Mouse (Mus musculus) myocyte (in vitro differentiated cells): Measurements from ENCODE around the gene Unc93a2. TPM values are rescaled to one million over a fixed set of nuclear protein-coding genes. Genes with fewer than 3 reads are reported as not detected.
"Not testable (repeated sequence)": the region's sequence is repeated elsewhere in the genome, so short reads cannot be mapped to it uniquely, and the experiment has no call there.

ENCODE experiments used
- H3K27me3 ChIP-seq: one replicate; pipeline ENCODE4 v1.6.1; 2011; ENCODE audit not compliant: control insufficient read depth, insufficient read depth, insufficient read length
- H3K36me3 ChIP-seq: one replicate; pipeline ENCODE4 v1.6.1; 2011; ENCODE audit not compliant: control insufficient read depth, insufficient read depth
- H3K4me2 ChIP-seq: one replicate; pipeline ENCODE4 v1.6.1; 2011; ENCODE audit warnings: low read depth, control low read depth
- H3K4me3 ChIP-seq: one replicate; pipeline ENCODE4 v1.5.1; 2011; ENCODE audit warnings: mild to moderate bottlenecking, control low read depth, moderate library complexity
- H3K79me2 ChIP-seq: one replicate; pipeline ENCODE4 v1.6.1; 2011; ENCODE audit not compliant: control insufficient read depth, insufficient read depth
- H3ac ChIP-seq: one replicate; pipeline ENCODE4 v1.6.1; 2011; ENCODE audit not compliant: control insufficient read depth, insufficient read length
- polyA plus RNA-seq: library from polyadenylated mRNA; unstranded; fragments of >200 nt; fragmentation: generic; extraction: Trizol; gene quantifications from one replicate; pipeline ENCODE4 v1.2.1, GENCODE M21; 2012; ENCODE audit warnings: missing spikeins

Gene Unc93a2
- polyA plus RNA-seq, 1 experiment: not detected

- H3ac ChIP-seq, H3K36me3 ChIP-seq, H3K4me2 ChIP-seq, H3K4me3 ChIP-seq, H3K79me2 ChIP-seq, H3K27me3 ChIP-seq: not testable (repeated sequence)
Observed at GRCm38 (mm10) chr17:7389898-7390297, 4.6 kb upstream of the Unc93a2 start.

- H3K36me3 ChIP-seq, H3K79me2 ChIP-seq, H3ac ChIP-seq, H3K4me2 ChIP-seq, H3K4me3 ChIP-seq, H3K27me3 ChIP-seq: not testable (repeated sequence)
Observed at GRCm38 (mm10) chr17:7388958-7389356, 3.7 kb upstream of the Unc93a2 start.

GRCm38 (mm10) chr17:7388341-7388957 lies 3.2 kb upstream of the Unc93a2 start:
- H3K4me3 ChIP-seq, H3K79me2 ChIP-seq, H3K36me3 ChIP-seq, H3K27me3 ChIP-seq, H3ac ChIP-seq, H3K4me2 ChIP-seq: not testable (repeated sequence)

GRCm38 (mm10) chr17:7386016-7386415 lies 752 bp upstream of the Unc93a2 start:
- H3ac ChIP-seq, H3K27me3 ChIP-seq, H3K4me3 ChIP-seq, H3K79me2 ChIP-seq, H3K36me3 ChIP-seq, H3K4me2 ChIP-seq: not testable (repeated sequence)

- H3K4me3 ChIP-seq, H3K79me2 ChIP-seq, H3K27me3 ChIP-seq, H3K36me3 ChIP-seq, H3K4me2 ChIP-seq, H3ac ChIP-seq: not testable (repeated sequence)
Observed at GRCm38 (mm10) chr17:7383167-7384143, 1.8 kb downstream of the Unc93a2 start.

GRCm38 (mm10) chr17:7382711-7383110 lies 2.6 kb downstream of the Unc93a2 start:
- H3K36me3 ChIP-seq, H3ac ChIP-seq, H3K79me2 ChIP-seq, H3K4me2 ChIP-seq, H3K27me3 ChIP-seq, H3K4me3 ChIP-seq: not testable (repeated sequence)

- not testable (repeated sequence) for H3K27me3 ChIP-seq, H3K4me3 ChIP-seq, H3ac ChIP-seq, H3K36me3 ChIP-seq, H3K4me2 ChIP-seq, H3K79me2 ChIP-seq
Observed at GRCm38 (mm10) chr17:7377907-7378306, 7.4 kb downstream of the Unc93a2 start.

- H3K4me2 ChIP-seq, H3K27me3 ChIP-seq, H3K79me2 ChIP-seq, H3K36me3 ChIP-seq, H3ac ChIP-seq, H3K4me3 ChIP-seq: not testable (repeated sequence)
Observed at GRCm38 (mm10) chr17:7376951-7377700, 8.1 kb downstream of the Unc93a2 start.

GRCm38 (mm10) chr17:7371879-7372278 lies 13.4 kb downstream of the Unc93a2 start, which contains the start of gene Gm49630:
Gene Gm49630 (minus strand): TSS chr17:7371979.
- H3K27me3 ChIP-seq, H3K36me3 ChIP-seq, H3K79me2 ChIP-seq, H3ac ChIP-seq, H3K4me2 ChIP-seq, H3K4me3 ChIP-seq: not testable (repeated sequence)

GRCm38 (mm10) chr17:7369401-7369800 lies 15.9 kb downstream of the Unc93a2 start:
- not testable (repeated sequence) for H3K36me3 ChIP-seq, H3ac ChIP-seq, H3K4me3 ChIP-seq, H3K4me2 ChIP-seq, H3K27me3 ChIP-seq, H3K79me2 ChIP-seq

GRCm38 (mm10) chr17:7366676-7367374 lies 18.4 kb downstream of the Unc93a2 start:
- not testable (repeated sequence) for H3K4me2 ChIP-seq, H3K36me3 ChIP-seq, H3K79me2 ChIP-seq, H3K4me3 ChIP-seq, H3ac ChIP-seq, H3K27me3 ChIP-seq

GRCm38 (mm10) chr17:7366265-7366664 lies 19.0 kb downstream of the Unc93a2 start:
- not testable (repeated sequence) for H3K79me2 ChIP-seq, H3K36me3 ChIP-seq, H3ac ChIP-seq, H3K4me2 ChIP-seq, H3K4me3 ChIP-seq, H3K27me3 ChIP-seq
